Mouse (Mus musculus) ovary, postnatal 36 days (tissue): ENCODE measurements at regions not wholly inside any gene's neighbourhood (a gene's known extent, or its start where the extent isn't known, plus 50 kb on each side); places are given as distances from the start of the nearest gene placed in this dataset.
"Not testable (repeated sequence)": the region's sequence is repeated elsewhere in the genome, so short reads cannot be mapped to it uniquely, and the experiment has no call there.

Source experiments
- DNase-seq: peaks from one replicate; pipeline ENCODE4 v3.0.0; 2022; ENCODE audit warnings: low spot score, mixed read lengths

DNA sequence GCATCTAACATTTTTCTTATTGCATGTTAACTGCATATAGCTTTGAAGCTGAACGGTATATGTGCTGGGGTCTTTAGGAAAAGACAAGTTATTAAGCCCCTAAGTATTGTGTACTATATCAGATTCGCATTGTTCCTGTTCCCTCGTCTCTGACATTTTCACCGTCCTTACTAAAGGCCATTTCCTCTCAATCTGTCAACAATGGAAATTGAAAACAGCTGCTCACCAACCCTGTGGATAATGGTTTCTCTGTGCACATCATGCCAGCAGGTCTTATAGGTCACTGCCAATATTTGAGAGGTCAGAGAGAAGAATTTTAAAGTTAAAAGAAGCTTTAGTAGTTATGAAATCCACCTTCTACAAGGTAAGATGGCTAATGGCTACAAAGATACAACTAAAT lies 797.4 kb upstream of the Impad1 start:
- DNase-seq, result no peak

DNA sequence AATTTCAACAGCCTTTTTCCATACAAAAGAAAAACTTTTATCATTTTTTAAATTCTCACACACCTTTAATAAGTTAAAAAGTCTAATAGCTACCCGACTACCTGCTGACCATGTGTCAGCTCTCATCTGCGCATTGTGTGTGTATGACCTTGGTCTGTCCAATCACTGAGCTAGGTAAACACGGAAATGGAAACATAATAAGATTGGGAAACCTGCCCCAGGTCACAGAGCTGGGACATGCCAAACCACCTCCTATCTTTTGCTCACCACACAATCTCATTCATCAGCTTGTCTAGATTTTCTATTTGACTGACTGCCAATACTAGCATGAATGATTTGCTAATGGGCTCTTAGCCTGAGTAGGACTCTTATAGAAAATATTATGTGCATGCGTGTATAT lies 794.3 kb upstream of the Impad1 start:
- DNase-seq, result no peak

- no peak for DNase-seq
These were observed 792.0 kb upstream of the Impad1 start for GRCm38 (mm10) chr4:5585205-5585604.

- peak; percentile 30 for DNase-seq
These were observed 791.0 kb upstream of the Impad1 start for GRCm38 (mm10) chr4:5583989-5584677.

GRCm38 (mm10) chr4:5568076-5568475 lies 774.9 kb upstream of the Impad1 start:
- DNase-seq, result no peak

GRCm38 (mm10) chr4:5560001-5560657 lies 767.0 kb upstream of the Impad1 start:
- no peak for DNase-seq

DNA sequence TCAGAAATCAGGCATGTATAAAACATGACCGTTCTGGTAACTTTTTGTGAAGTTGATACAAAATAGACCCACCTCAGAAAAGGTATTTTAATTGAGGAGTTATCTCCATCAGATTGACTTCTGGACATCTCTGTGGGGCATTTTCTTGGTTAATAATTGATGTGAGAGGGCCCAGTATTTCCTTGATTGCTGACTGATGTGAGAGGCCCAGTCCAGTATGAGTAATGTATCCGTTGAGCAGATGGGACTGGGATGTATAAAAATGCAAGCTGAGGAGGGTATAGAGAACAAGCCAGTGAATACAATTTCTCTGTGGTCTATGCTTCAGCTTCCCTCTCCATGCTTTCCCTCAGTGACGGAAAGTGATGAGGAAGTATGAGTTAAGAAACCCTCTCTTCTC lies 747.0 kb upstream of the Impad1 start:
- no peak for DNase-seq

GRCm38 (mm10) chr4:5530416-5530815 lies 737.3 kb upstream of the Impad1 start:
- no peak for DNase-seq

GRCm38 (mm10) chr4:5518522-5518921 lies 725.4 kb upstream of the Impad1 start:
- DNase-seq, result no peak

DNA sequence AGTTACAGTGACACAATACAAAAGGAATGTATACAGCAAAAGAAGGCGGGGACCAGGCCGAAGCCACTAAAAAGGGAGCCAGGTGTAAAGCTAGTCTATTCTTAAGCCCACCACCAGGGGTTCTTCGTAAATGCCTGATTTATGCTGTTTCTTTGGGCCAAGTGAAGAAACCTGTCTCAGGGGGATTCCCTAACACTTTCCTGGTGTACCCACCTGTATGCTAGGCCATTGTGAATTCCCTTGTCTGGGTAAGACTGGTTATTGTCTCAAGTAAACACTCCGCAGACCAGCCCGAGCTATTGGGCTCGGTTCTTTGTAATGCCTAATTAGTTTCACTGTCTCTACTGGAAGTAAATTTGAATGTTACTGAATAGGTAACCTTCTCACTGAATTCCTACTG lies 722.3 kb upstream of the Impad1 start:
- DNase-seq, result not testable (repeated sequence)

DNA sequence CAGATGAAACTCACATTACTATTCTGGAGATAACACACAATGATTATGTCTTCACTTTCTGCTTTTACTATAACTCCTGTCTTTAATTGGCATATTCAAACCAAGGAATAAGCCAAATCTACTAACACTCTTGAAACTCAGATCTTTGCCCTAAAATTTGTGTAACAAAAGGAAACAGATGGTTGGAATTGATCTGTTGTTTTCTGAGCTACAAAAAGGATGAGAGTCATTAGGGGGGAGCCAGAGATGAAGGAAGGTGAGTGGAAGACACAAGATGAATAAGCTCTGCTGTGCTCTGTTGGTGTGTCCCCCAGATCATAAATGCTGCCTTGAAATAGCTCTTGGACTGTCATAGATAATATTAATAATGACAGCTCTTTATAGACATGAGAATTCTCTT lies 718.6 kb upstream of the Impad1 start:
- DNase-seq, result no peak

DNA sequence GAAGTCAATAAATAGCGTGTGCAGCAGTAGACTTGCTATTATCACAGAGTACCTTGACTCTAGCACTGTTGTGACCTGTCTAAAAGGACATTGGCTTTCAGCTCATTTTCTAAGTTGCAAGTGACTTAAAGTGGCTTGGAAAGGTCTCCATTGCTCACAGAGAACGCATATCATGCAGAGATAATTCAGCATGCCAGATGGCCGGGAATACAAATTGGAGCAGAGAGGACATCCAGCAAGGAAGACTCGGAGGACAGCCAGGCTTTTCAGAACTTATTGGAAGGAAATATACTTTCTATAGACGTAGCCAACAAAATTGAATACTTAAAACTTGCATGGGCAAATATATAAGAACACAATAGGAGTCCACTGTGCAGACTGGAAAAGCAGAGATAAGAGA lies 716.2 kb upstream of the Impad1 start:
- DNase-seq, result no peak

DNA sequence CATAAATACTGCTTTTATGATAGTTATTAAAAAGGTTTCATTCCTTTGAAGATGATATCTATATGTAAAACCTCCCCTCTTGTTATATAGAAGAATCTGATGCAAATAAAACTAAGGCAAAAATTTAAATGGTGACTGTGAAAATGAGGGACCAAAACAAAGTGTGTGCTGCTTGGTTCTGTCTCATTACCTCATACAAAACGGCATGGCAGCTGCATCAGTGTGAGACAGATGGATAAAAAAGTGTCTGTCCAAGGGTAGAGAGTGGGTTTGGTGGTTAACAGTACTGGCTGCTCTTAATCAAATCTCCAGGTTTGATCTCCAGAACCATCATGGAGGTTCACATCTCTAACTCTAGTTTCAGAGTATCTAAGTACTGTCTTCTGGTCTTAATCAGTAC lies 701.9 kb upstream of the Impad1 start:
- DNase-seq, result no peak

GRCm38 (mm10) chr4:5494072-5495000 lies 701.2 kb upstream of the Impad1 start:
- DNase-seq, result no peak

DNA sequence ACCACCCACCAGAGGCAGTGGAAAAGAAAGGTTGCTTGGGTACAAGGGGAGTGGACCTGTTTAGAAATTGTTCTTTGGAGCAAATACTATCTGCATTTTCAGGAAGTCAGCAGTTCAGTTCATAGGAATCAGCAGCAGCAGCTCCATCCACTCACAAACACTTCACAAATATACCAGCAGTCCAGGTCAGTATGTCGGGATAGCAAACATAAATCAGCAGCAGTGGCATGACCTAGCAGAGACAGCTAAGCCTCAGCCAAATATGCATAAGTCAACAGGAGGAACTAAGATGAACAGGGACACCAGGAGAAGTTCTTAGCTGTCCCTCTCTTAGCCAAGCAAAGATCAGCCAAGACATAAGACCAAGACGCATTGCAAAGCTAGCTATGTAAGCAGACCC lies 693.6 kb upstream of the Impad1 start:
- no peak for DNase-seq

- no peak for DNase-seq
These were observed 678.9 kb upstream of the Impad1 start for GRCm38 (mm10) chr4:5471891-5472558.

- no peak for DNase-seq
These were observed 666.0 kb upstream of the Impad1 start for GRCm38 (mm10) chr4:5459028-5459695.

- no peak for DNase-seq
These were observed 657.3 kb upstream of the Impad1 start for GRCm38 (mm10) chr4:5450417-5450816.

GRCm38 (mm10) chr4:5441339-5442019 lies 648.3 kb upstream of the Impad1 start:
- DNase-seq, result no peak

DNA sequence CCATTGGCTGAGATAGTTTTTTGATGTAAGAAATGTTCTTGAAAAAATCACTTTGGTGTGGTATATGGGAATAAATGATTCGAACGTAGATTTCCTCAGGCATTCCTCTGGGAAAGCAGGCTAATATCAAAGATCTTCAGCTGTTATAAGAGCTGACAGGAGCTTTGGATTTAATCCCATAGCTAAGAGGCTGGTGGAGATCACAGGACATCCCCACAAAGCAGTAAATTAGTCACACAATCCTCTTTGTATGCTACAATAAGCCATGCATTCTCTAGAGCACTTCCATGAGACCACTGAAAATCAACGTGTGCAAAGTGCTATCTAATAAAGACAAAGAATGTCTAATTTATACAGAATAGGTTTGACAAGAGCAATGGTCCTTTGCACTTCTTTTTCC lies 643.9 kb upstream of the Impad1 start:
- no peak for DNase-seq
